Mouse (Mus musculus) embryonic facial prominence, embryonic 11.5 days (tissue): ENCODE measurements at regions not wholly inside any gene's neighbourhood (a gene's known extent, or its start where the extent isn't known, plus 50 kb on each side); places are given as distances from the start of the nearest gene placed in this dataset.
A peak's percentile ranks its signal among the peaks of the same experiment; 100 is the strongest.

ENCODE experiments used
- ATAC-seq: fragments of 200-750 bp; cut with Nextera tagmentation; replicated peaks from 2 replicates; pipeline ENCODE4 v1.8.0; 2017; ENCODE audit warnings: low read depth; ENCODE audit not compliant: insufficient number of reproducible peaks, low FRiP score, low TSS enrichment
- DNase-seq: peaks from one replicate; pipeline ENCODE4 v3.0.0-alpha.2; 2015; ENCODE audit warnings: low spot score
- H3K27ac ChIP-seq: fragments of 300-500 bp; sonication (generic); replicated peaks from 2 replicates; pipeline ENCODE4 v1.5.1; 2014; ENCODE audit warnings: mild to moderate bottlenecking, low read depth, low read length, control low read depth
- H3K27me3 ChIP-seq: fragments of 300-500 bp; sonication (generic); 2 replicates; pipeline ENCODE4 v1.6.1; 2014; ENCODE audit warnings: mild to moderate bottlenecking, low read length, moderate library complexity, mixed read lengths; ENCODE audit not compliant: control insufficient read depth, insufficient read depth
- H3K36me3 ChIP-seq: fragments of 300-500 bp; sonication (generic); replicated peaks from 2 replicates; pipeline ENCODE4 v1.6.1; 2014; ENCODE audit warnings: low read depth, mild to moderate bottlenecking, low read length, moderate library complexity, mixed read lengths; ENCODE audit not compliant: control insufficient read depth, insufficient read depth
- H3K4me1 ChIP-seq: fragments of 300-500 bp; sonication (generic); 2 replicates; pipeline ENCODE4 v1.6.1; 2014; ENCODE audit warnings: low read length, mixed read lengths; ENCODE audit not compliant: control insufficient read depth, insufficient read depth
- H3K4me2 ChIP-seq: fragments of 300-500 bp; sonication (generic); 2 replicates; pipeline ENCODE4 v1.6.1; 2014; ENCODE audit warnings: low read depth, mild to moderate bottlenecking, control low read depth, low read length, moderate library complexity
- H3K4me3 ChIP-seq: fragments of 300-500 bp; sonication (generic); 2 replicates; pipeline ENCODE4 v1.5.1; 2014; ENCODE audit warnings: low read depth, low read length, control low read depth
- H3K9ac ChIP-seq: fragments of 300-500 bp; sonication (generic); replicated peaks from 2 replicates; pipeline ENCODE4 v1.6.1; 2014; ENCODE audit warnings: mild to moderate bottlenecking, control low read depth, low read length
- H3K9me3 ChIP-seq: fragments of 300-500 bp; sonication (generic); replicated peaks from 2 replicates; pipeline ENCODE4 v1.6.1; 2016; ENCODE audit warnings: mild to moderate bottlenecking, low read length, inconsistent platforms, mixed read lengths; ENCODE audit not compliant: control insufficient read depth
- WGBS: fragments of 180-500 bp; shearing (Covaris S2); extraction: QIAGEN DNeasy Blood & Tissue Kit; methylation state at CpG from one replicate; pipeline ENCODE4 v1.1.7; 2014; 5-methylcytosine and 5-hydroxymethylcytosine counted together

DNA sequence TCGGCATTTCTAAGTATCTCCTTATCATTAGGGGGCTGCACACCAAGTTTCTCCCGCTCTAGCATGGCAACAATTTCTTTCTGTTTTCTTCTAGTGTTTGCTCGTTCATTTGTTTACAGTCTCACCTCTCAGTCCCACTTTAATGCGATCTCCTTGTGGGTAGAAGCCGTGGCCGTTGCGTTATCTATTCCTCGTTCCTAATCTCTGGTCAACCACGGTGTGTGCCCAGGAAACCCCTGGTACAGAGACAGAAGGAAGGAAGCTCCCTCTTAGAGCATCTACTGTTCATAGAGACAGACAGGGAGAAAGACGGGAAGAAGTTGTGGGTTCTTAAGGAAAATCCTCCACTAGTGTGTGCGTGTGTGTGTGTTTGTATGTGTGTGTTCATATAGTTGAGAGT is 110.9 kb upstream of the Klf3 start:
- H3K27ac ChIP-seq, result no peak overlapping the region
- ATAC-seq, result no peak
- no peak overlapping the region for H3K4me2 ChIP-seq
- WGBS, result 92% methylated on average over 11 of the region's 11 CpGs
- H3K9me3 ChIP-seq, result no peaks in the 10 kb centered on the region
- DNase-seq, result no peak
- no peaks in the 10 kb centered on the region for H3K4me1 ChIP-seq
- H3K36me3 ChIP-seq, result no peaks in the 10 kb centered on the region
- H3K27me3 ChIP-seq, result no peaks in the 10 kb centered on the region
- no peak overlapping the region for H3K4me3 ChIP-seq
- no peak overlapping the region for H3K9ac ChIP-seq

DNA sequence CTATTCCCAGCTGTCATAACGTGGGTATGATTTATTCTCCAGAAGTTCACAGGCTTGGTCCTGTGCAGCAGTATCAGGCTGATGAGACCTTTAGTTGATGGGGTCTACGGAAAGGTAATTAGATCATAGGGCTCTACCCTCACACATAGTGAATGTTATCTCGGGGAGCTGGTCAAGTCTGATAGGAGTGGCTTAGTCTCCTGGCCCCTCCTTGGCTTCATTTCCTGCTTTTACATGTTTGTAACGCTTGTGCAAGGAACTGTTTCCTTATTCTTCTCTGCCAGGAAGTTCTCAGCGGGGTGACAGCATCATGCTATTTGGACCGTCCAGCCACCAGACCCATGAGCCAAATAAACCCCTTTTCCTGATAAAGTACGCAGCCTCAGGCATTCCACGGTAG is 109.6 kb upstream of the Klf3 start:
- Histone ChIP-seq H3K27me3 (no peaks in the 10 kb centered on the region), H3K4me2 (no peak overlapping the region), H3K4me3 (no peak overlapping the region), H3K9me3 (no peaks in the 10 kb centered on the region), H3K36me3 (no peaks in the 10 kb centered on the region), H3K9ac (no peak overlapping the region), H3K27ac (no peak overlapping the region), H3K4me1 (no peaks in the 10 kb centered on the region)
- DNase-seq, result no peak
- ATAC-seq, result no peak
- WGBS, result 81% methylated on average over 8 of the region's 8 CpGs

DNA sequence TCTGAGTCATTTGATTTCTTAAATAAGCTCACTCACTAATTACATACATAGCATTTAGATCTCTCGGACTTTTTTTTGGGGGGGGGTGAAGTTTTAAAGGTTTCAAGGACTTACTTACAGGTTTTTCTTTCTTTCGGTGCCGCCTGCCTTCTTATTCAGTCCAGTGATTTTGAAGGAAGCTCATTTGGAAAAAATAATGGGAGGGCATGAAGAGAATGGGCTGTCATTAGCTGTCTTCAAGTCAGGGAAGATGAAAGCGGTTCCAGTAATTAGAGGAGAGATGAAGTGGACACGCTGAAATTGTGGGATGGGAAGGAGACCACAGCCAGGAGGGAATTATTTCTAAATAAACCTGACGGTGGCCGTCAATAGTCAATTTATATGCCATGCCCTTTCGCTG is 108.6 kb upstream of the Klf3 start:
- H3K36me3 ChIP-seq, result no peaks in the 10 kb centered on the region
- H3K4me3 ChIP-seq, result no peak overlapping the region
- H3K27ac ChIP-seq, result no peak overlapping the region
- 64% methylated on average over 8 of the region's 8 CpGs for WGBS
- ATAC-seq, result no peak
- no peak overlapping the region for H3K4me2 ChIP-seq
- H3K9me3 ChIP-seq, result no peaks in the 10 kb centered on the region
- no peaks in the 10 kb centered on the region for H3K27me3 ChIP-seq
- H3K9ac ChIP-seq, result no peak overlapping the region
- no peak for DNase-seq
- H3K4me1 ChIP-seq, result no peaks in the 10 kb centered on the region

DNA sequence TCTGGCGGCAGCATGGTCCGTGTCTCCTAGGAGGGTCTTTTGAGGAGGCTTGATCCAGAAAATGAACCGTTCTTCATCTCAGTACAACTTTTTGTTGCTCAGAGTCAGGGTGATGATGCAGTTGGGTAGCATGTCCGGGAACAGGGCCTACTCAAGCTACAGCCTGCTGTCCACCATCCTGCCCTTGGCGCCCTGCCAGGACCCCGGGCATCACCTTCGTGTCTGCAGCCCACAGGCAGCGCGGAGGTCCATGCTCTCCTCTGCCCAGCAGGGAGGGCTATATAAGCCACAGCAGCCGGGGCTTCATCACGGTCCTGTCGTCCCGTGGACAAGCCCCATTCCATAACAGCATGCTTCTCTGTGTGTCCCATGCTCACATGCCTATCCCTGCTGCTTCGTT is 107.1 kb upstream of the Klf3 start:
- H3K4me1 ChIP-seq, result no peaks in the 10 kb centered on the region
- no peaks in the 10 kb centered on the region for H3K27me3 ChIP-seq
- no peaks in the 10 kb centered on the region for H3K36me3 ChIP-seq
- H3K9me3 ChIP-seq, result no peaks in the 10 kb centered on the region
- DNase-seq (no peak), ATAC-seq (no peak)
- WGBS, result 87% methylated on average over 14 of the region's 14 CpGs
- H3K9ac ChIP-seq, result no peak overlapping the region
- no peak overlapping the region for H3K4me3 ChIP-seq
- no peak overlapping the region for H3K27ac ChIP-seq
- H3K4me2 ChIP-seq, result no peak overlapping the region

DNA sequence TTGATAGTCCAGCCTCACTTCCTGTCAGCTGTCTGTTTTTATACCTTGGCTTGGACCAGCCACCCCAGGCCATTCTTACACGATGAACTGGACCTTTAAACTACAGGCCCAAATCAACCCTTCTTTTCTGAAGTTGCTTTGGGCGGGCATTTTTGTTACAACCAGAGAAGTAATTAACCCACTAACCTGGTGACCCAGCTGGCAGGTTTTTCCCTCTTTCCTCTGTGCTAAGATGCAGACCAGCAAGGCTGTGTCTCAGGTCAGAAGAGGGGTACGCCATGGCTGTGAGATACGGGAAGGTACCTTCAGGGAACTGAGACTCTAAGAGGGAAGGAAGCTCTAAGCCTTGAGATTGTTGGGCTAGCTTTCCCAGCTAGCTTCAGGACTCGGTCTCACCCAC is 105.7 kb upstream of the Klf3 start:
- H3K27ac ChIP-seq, result no peak overlapping the region
- DNase-seq (no peak), ATAC-seq (no peak)
- H3K4me3 ChIP-seq, result no peak overlapping the region
- H3K4me2 ChIP-seq, result no peak overlapping the region
- no peaks in the 10 kb centered on the region for H3K27me3 ChIP-seq
- no peaks in the 10 kb centered on the region for H3K4me1 ChIP-seq
- no peak overlapping the region for H3K9ac ChIP-seq
- WGBS, result 86% methylated on average over 5 of the region's 5 CpGs
- H3K36me3 ChIP-seq, result no peaks in the 10 kb centered on the region
- H3K9me3 ChIP-seq, result no peaks in the 10 kb centered on the region

DNA sequence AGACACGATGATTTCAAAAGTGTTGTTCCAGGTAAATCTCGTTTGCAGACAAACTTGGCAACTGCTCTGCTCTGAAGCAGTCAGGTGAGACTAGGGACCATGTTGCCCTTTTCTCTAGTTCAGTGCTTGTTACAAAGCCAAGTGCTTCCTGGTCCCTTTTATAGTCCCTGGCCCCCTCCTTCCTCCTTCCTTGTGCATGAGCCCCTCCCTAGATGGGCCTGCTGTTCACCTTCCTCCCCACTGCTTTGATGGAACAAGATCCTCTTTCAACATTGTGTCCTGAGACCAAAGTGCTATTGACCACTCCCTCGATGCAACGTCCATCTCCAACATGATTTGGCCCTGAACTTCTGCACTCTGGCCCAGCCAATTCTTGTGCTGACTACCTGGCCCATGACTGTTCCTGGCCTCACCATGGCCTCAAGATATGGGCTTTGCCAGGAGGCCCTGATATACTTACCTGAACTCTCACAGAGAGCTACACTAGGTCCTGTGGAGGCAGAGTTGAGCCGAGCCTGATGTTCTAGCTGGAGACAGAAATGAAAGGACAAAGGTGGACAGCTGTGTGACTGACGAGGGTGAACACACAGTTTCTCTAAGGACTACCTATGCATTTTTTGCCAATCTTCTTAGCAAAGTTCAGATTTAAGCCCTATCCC is 104.6 kb upstream of the Klf3 start:
- Histone ChIP-seq H3K9me3 (no peaks in the 10 kb centered on the region), H3K27ac (no peak overlapping the region), H3K4me1 (no peaks in the 10 kb centered on the region), H3K4me2 (no peak overlapping the region), H3K27me3 (no peaks in the 10 kb centered on the region), H3K4me3 (no peak overlapping the region), H3K36me3 (no peaks in the 10 kb centered on the region), H3K9ac (no peak overlapping the region)
- DNase-seq, result no peak
- ATAC-seq, result no peak
- WGBS, result 89% methylated on average over 6 of the region's 6 CpGs

DNA sequence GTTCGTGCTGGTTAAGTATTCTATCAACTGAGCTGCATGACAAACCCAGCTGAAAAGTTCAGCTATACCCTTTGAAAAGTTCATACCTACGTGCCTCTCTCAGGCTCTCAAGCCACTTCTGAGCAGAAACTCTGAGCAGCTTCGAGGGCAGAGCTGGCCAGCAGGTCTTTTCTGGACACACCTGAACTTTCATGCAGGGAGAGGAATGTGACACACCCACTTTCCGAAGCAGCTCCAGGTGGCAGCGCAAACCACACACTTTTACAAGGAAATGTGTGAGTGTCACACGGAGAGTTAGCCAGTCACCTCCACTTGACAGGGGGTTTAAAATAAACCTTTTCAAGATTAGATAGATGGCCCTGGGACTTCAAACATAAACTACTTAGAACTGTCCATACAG is 103.2 kb upstream of the Klf3 start:
- DNase-seq (no peak), ATAC-seq (no peak)
- Histone ChIP-seq H3K27me3 (no peaks in the 10 kb centered on the region), H3K4me2 (no peak overlapping the region), H3K4me3 (no peak overlapping the region), H3K9ac (no peak overlapping the region), H3K36me3 (no peaks in the 10 kb centered on the region), H3K27ac (no peak overlapping the region), H3K9me3 (no peaks in the 10 kb centered on the region), H3K4me1 (no peaks in the 10 kb centered on the region)
- WGBS, result 81% methylated on average over 6 of the region's 6 CpGs

DNA sequence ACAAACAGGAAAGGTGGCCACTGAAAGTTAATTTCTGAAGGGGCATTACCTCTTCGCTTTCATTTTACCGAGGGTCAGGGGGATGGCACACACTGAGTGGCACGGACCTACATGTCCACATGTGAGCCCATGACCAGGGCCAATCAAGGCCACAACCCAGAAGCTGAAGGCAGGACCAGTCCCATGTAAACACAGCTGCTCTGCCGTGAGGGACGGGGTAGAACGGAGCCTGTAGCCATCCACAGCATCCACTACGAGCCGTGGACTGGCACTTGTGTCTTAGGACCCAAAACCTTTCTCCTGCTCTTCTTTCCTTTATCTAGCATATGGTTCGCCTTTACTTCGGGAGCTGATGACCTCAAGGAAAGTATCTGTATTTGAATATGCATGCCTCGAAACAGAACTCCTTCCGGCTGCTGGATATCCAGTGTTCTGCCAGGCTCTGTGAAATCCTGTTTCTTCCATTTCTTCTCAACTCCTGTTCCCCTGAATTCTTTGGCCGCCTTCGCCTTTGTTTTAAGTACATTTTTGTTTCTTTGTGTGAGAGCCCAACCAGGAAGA is 101.9 kb upstream of the Klf3 start:
- ATAC-seq (no peak), DNase-seq (no peak)
- H3K27me3 ChIP-seq, result no peaks in the 10 kb centered on the region
- H3K4me3 ChIP-seq, result no peak overlapping the region
- WGBS, result 72% methylated on average over 14 of the region's 14 CpGs
- H3K9me3 ChIP-seq, result no peaks in the 10 kb centered on the region
- no peaks in the 10 kb centered on the region for H3K36me3 ChIP-seq
- no peak overlapping the region for H3K9ac ChIP-seq
- no peaks in the 10 kb centered on the region for H3K4me1 ChIP-seq
- no peak overlapping the region for H3K4me2 ChIP-seq
- peak overlapping the region; percentile 22 for H3K27ac ChIP-seq
